Mouse (Mus musculus): ENCODE results near the gene Itih3. TPM values are rescaled to one million over a fixed set of nuclear protein-coding genes. Genes with fewer than 3 reads are reported as not detected.
A peak's percentile ranks its signal among the peaks of the same experiment; 100 is the strongest.

Itih3 gene
- polyA plus RNA-seq (2012; ENCODE audit: insufficient read depth, insufficient read length, missing spikeins): not detected in 2 replicates

DNA sequence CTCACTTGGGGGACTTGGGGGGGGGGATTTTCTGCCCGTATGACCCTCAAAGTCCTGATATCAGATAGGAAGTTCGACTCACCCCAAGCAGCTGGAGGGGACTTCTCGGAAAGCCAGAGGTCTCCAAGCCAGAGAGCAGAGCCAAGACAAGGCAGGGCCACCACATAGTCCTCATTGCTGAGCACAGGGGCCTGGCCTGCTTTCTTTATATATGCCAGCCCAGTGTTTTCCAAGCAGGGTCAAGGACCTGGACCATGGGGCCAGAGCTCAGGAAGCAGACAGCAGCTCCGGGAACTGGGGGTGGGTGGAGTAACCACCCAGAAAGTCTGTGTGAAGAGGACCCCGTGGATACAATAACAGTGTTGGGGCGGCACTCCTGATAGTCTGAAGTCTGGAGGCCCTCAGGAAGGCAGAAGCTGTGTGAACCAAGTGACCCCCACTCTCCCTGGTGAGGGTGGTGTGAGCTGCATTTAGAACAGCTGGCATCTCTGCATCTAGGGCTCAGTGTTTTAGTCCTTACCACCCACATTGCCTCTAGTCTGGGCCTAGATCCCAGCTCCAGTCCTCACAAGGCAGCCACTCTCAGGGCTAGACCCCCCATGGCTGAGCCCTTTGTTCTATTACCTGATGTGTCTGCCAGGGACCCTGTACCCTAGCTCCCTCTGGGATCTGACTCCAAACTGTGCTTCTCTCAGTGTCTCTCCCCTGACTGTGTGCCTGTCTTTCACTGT lies at the start of gene Itih3:
Itih3 (minus strand) TSS at position 386 of the 731 bp plus-strand sequence.
- no peak within 1 kb of the TSS for H3K4me3 ChIP-seq (ENCODE audit: insufficient read depth, low read length)
- H3K4me1 ChIP-seq (ENCODE audit: control insufficient read depth, insufficient read depth, low read length): no peaks in the 10 kb centered on the region
- TF ChIP-seq POLR2A (IDR thresholded peaks at IDR 0.05; ENCODE audit: borderline replicate concordance, low read depth, low read length) (no peak), CTCF (IDR thresholded peaks at IDR 0.05; ENCODE audit: low read depth, low read length) (no peak)
- no peak within 1 kb of the TSS for H3K27ac ChIP-seq (ENCODE audit: insufficient read depth, low read depth, low read length)

DNA sequence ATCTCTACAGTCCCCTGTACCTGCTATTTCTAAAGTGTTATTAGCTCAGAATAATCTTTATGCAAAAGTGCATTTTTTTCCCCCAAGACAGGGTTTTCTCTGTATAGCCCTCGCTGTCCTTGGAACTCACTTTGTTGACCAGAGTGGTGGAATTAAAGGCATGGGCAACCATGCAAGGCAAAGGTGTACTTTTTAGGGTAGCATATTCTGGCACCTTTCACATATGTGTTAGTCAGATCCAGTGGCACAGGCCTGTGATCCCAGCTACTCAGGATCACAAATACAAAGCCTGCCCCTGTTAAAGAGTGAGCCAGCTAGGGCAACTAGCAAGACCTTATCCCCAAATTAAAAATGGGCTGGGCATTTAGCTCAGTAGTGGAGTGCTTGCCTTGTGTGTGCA lies 36.8 kb upstream of the Itih3 start:
- TF ChIP-seq POLR2A (IDR thresholded peaks at IDR 0.05; ENCODE audit: borderline replicate concordance, low read depth, low read length) (no peak), CTCF (IDR thresholded peaks at IDR 0.05; ENCODE audit: low read depth, low read length) (no peak)
- Histone ChIP-seq H3K4me3 (ENCODE audit: insufficient read depth, low read length) (no peak overlapping the region), H3K27ac (ENCODE audit: insufficient read depth, low read depth, low read length) (no peak overlapping the region), H3K4me1 (ENCODE audit: control insufficient read depth, insufficient read depth, low read length) (no peaks in the 10 kb centered on the region)

DNA sequence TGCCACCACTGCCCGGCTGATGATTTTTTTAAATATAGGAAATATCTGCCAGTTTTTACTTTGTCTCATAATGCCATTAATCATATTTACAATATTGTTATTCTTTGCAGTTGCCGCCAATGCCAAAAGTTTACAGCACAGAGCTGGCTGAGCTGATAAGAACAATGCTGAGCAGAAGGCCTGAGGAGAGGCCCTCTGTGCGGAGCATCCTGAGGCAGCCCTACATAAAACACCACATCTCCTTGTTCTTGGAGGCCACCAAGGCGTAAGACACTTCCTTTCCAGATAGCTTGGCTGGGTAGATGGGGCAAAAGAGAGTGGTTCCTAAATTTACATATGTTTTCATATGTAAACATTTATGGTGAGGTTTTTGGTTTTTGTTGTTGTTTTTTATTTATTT lies 35.5 kb upstream of the Itih3 start:
- Histone ChIP-seq H3K4me3 (ENCODE audit: insufficient read depth, low read length) (no peak overlapping the region), H3K27ac (ENCODE audit: insufficient read depth, low read depth, low read length) (no peak overlapping the region), H3K4me1 (ENCODE audit: control insufficient read depth, insufficient read depth, low read length) (no peaks in the 10 kb centered on the region)
- TF ChIP-seq CTCF (IDR thresholded peaks at IDR 0.05; ENCODE audit: low read depth, low read length) (no peak), POLR2A (IDR thresholded peaks at IDR 0.05; ENCODE audit: borderline replicate concordance, low read depth, low read length) (no peak)

DNA sequence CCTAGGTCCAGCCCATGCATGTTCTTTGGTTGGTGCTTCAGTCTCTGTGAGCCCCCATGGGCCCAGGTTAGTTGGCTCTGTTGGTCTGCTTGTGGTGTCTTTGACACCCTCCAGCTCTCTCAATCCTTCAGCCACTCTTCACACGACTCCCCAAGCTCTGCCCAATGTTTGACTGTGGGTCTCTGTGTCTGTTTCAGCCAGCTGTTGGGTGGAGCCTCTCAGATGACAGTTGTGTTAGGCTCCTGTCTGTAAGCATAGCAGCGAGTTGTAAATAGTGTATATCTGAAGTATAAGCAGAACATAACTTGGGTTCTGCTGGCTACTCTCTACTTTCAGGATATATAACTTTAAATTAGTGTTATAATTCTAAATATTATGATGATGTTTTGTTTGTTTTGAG lies 35.0 kb upstream of the Itih3 start:
- no peak overlapping the region for H3K27ac ChIP-seq (ENCODE audit: insufficient read depth, low read depth, low read length)
- 0 out of 2 replicates have a peak, but pooled peaks cover 2% of the 10 kb centered on the region for H3K4me1 ChIP-seq (ENCODE audit: control insufficient read depth, insufficient read depth, low read length)
- no peak overlapping the region for H3K4me3 ChIP-seq (ENCODE audit: insufficient read depth, low read length)
- TF ChIP-seq POLR2A (IDR thresholded peaks at IDR 0.05; ENCODE audit: borderline replicate concordance, low read depth, low read length) (no peak), CTCF (IDR thresholded peaks at IDR 0.05; ENCODE audit: low read depth, low read length) (no peak)

DNA sequence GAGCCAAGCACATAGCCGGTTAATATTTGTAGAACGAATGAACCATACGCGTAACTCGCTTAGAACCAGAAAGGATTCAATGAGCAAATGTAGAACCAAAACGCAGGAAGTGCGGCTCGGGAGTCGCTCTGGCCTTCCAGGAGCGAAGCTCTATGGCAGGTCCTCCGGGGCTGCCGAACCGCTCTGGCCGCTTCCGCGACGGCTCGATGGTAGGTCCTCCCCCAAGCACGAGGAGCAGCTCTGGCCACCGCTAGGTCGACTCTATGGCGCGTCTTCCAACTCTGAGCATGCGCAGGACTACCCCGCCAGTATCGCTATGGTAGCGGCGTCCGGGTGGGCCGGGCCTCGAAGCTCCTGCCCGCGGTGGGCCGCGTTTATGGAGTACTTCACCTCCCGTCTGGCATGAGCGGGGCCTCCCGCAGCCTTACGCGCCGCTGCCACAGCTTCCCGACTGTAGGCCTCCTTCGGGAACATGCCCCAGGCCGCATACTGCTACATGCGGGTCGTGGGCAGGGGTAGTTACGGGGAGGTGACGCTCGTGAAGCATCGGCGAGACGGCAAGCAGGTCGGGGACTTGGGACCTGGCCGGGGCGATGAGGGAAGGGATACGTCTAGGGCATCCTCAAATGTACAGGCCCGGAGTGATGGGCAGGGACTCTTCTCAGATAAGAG lies 27.7 kb upstream of the Itih3 start, which contains the start of gene Nek4:
Nek4 (plus strand) TSS at position 224 of the 672 bp plus-strand sequence.
- Histone ChIP-seq H3K4me1 (ENCODE audit: control insufficient read depth, insufficient read depth, low read length) (peaks cover 7% of the 10 kb centered on the region), H3K27ac (ENCODE audit: insufficient read depth, low read depth, low read length) (peak within 1 kb of the TSS; percentile 17; the same call in 1 of the 2 replicates), H3K4me3 (ENCODE audit: insufficient read depth, low read length) (peak within 1 kb of the TSS; percentile 92)
- no peak for TF ChIP-seq POLR2A (IDR thresholded peaks at IDR 0.05; ENCODE audit: borderline replicate concordance, low read depth, low read length)
- no peak for TF ChIP-seq CTCF (IDR thresholded peaks at IDR 0.05; ENCODE audit: low read depth, low read length)

DNA sequence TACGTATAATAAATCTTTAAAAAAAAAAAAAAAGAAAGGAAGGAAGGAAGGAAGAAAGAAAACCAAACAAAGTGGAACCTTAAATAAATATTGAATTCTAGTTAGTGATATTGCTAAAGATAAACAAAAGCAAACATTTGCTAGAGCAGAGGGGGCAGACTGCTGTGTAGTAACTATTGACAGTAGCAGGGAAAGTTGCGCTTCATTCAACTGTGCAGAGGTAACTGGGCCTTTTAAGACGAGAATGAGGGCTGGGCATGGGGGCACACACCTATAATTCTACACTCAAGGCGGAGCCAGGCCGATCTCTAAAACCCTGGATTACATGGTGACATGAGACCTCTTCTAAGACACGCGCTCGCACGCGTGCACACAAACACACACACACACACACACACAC lies 26.4 kb upstream of the Itih3 start:
- Histone ChIP-seq H3K4me1 (ENCODE audit: control insufficient read depth, insufficient read depth, low read length) (peaks cover 17% of the 10 kb centered on the region), H3K27ac (ENCODE audit: insufficient read depth, low read depth, low read length) (no peak overlapping the region), H3K4me3 (ENCODE audit: insufficient read depth, low read length) (no peak overlapping the region)
- TF ChIP-seq CTCF (IDR thresholded peaks at IDR 0.05; ENCODE audit: low read depth, low read length) (no peak), POLR2A (IDR thresholded peaks at IDR 0.05; ENCODE audit: borderline replicate concordance, low read depth, low read length) (no peak)

DNA sequence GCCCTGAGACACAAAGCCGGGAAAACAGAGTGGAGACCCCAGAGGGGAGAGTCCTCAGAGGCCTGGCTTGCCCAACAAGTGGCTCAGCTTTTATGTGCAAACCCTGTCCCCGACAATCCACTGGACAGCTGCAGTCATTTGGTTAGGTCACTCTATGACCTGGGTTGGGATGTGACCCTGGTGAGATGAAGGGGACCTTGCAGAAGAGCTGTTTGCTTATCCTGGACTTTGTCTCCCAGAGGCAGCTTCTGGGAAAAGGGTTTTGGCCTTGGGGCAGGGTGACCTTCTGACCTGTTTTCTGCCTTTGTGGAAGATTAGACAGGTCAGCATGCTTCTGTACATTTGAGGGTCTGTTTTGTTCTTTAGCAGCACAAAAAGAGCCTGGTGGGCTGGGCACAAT lies 21.2 kb upstream of the Itih3 start:
- Histone ChIP-seq H3K4me1 (ENCODE audit: control insufficient read depth, insufficient read depth, low read length) (peaks cover 36% of the 10 kb centered on the region), H3K27ac (ENCODE audit: insufficient read depth, low read depth, low read length) (peak overlapping the region; percentile 70), H3K4me3 (ENCODE audit: insufficient read depth, low read length) (no peak overlapping the region)
- TF ChIP-seq POLR2A (IDR thresholded peaks at IDR 0.05; ENCODE audit: borderline replicate concordance, low read depth, low read length) (no peak), CTCF (IDR thresholded peaks at IDR 0.05; ENCODE audit: low read depth, low read length) (no peak)

DNA sequence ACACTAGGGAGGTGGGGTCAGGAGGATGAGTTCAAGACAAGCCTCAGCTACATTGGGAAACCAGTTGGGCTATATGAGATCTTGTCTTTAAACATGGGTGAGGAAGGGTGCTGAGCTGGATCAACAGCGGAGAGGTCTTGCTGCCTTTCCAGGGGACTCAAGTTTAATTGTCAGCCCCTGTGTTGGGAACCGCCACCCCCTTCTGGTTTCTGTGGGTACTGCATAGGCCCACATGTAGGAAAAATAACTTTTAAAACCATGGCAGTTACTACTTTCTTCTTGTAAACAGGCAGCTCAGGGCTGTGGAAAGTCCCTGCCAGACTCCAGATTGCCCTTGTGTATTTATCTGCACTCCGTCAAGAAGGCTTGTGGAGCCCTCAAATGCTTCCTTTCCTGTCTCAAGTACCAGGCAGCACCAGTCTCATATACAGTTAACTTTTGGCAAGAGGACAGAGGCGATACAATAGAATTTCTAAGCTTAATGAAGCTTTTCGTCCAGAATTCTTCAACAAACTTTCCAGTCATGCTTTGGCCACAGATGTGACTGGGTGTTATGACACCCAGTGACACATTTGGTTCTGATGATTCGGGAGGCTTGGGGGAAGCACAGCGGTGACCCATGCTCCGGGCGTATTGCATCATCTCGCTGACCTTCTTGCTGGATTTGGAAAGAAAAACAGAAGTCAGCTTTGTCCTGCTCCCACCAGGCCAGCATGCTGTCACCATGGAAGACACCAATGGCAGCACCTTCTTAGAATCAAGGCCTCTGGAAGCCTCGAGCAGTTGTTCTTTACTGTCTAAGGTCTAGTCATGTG lies 20.5 kb upstream of the Itih3 start:
- H3K4me1 ChIP-seq (ENCODE audit: control insufficient read depth, insufficient read depth, low read length): peaks cover 36% of the 10 kb centered on the region
- no peak overlapping the region for H3K4me3 ChIP-seq (ENCODE audit: insufficient read depth, low read length)
- peak overlapping the region; percentile 79 for H3K27ac ChIP-seq (ENCODE audit: insufficient read depth, low read depth, low read length)
- TF ChIP-seq CTCF (IDR thresholded peaks at IDR 0.05; ENCODE audit: low read depth, low read length): peak; percentile 89
- no peak for TF ChIP-seq POLR2A (IDR thresholded peaks at IDR 0.05; ENCODE audit: borderline replicate concordance, low read depth, low read length)

DNA sequence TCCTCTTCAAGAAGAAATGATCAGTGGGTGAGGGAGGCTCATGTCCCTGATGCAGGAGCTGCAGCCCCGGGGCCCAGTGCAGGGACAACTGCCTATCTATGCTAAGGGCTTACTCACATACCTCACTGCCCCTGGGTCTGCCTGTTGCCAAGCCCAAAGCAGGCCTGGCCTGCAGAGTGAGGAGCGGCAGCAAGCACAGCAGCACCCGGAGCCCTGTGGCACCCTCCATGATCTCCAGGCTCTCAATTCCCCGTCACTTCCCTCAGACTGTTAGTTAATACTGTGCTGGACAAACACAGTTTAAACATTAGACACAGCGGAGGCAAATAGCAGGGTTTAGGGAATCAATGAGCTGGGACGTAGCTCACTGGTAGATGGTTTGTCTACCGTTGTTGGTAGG lies 19.5 kb upstream of the Itih3 start, which contains the start of gene Itih1:
Itih1 (minus strand) TSS at position 252 of the 400 bp plus-strand sequence.
- peak within 1 kb of the TSS; percentile 79 for H3K27ac ChIP-seq (ENCODE audit: insufficient read depth, low read depth, low read length)
- H3K4me3 ChIP-seq (ENCODE audit: insufficient read depth, low read length): no peak within 1 kb of the TSS
- no peak for TF ChIP-seq POLR2A (IDR thresholded peaks at IDR 0.05; ENCODE audit: borderline replicate concordance, low read depth, low read length)
- TF ChIP-seq CTCF (IDR thresholded peaks at IDR 0.05; ENCODE audit: low read depth, low read length): no peak
- peaks cover 36% of the 10 kb centered on the region for H3K4me1 ChIP-seq (ENCODE audit: control insufficient read depth, insufficient read depth, low read length)

Data from bone marrow macrophage, adult 2 months (primary cell).